Mouse (Mus musculus) hindbrain, embryonic 15.5 days (tissue): ENCODE measurements around the gene Alkbh2. TPM values are rescaled to one million over a fixed set of nuclear protein-coding genes. Genes with fewer than 3 reads are reported as not detected.

Experiments used
- ATAC-seq: fragments of 200-750 bp; cut with Nextera tagmentation; 2 replicates; pipeline ENCODE4 v1.8.0; 2017; ENCODE audit warnings: low read depth, moderate number of reproducible peaks, moderate TSS enrichment; ENCODE audit not compliant: low FRiP score
- H3K27ac ChIP-seq: fragments of 300-500 bp; sonication (generic); replicated peaks from 2 replicates; pipeline ENCODE4 v1.5.1; 2015; ENCODE audit warnings: mild to moderate bottlenecking, inconsistent platforms
- H3K27me3 ChIP-seq: fragments of 300-500 bp; sonication (generic); 2 replicates; pipeline ENCODE4 v1.6.1; 2015; ENCODE audit warnings: control low read depth, inconsistent platforms
- H3K36me3 ChIP-seq: fragments of 300-500 bp; sonication (generic); 2 replicates; pipeline ENCODE4 v1.6.1; 2015; ENCODE audit warnings: control low read depth, inconsistent platforms
- H3K4me1 ChIP-seq: fragments of 300-500 bp; sonication (generic); replicated peaks from 2 replicates; pipeline ENCODE4 v1.6.1; 2015; ENCODE audit warnings: control low read depth, inconsistent platforms
- H3K4me2 ChIP-seq: fragments of 300-500 bp; sonication (generic); 2 replicates; pipeline ENCODE4 v1.6.1; 2015; ENCODE audit warnings: moderate library complexity, mild to moderate bottlenecking, inconsistent platforms
- H3K4me3 ChIP-seq: fragments of 300-500 bp; sonication (generic); 2 replicates; pipeline ENCODE4 v1.5.1; 2015; ENCODE audit warnings: mild to moderate bottlenecking, inconsistent platforms
- H3K9ac ChIP-seq: fragments of 300-500 bp; sonication (generic); 2 replicates; pipeline ENCODE4 v1.6.1; 2015; ENCODE audit warnings: inconsistent platforms
- H3K9me3 ChIP-seq: fragments of 300-500 bp; sonication (generic); 2 replicates; pipeline ENCODE4 v1.6.1; 2016; ENCODE audit warnings: control low read depth, inconsistent platforms
- WGBS: fragments of 180-500 bp; shearing (Covaris S2); methylation state at CpG from one replicate; pipeline ENCODE4 v1.1.7; 2015; 5-methylcytosine and 5-hydroxymethylcytosine counted together
- polyA plus RNA-seq: library from polyadenylated mRNA; unstranded; fragments of >200 nt; fragmentation: Nextera tagmentation; extraction: Ambion mirVana; gene quantifications from 2 replicates; pipeline ENCODE4 v1.2.1, GENCODE M21; 2015

Gene Alkbh2
- polyA plus RNA-seq, 1 experiment from 2014 or later: 7.4 TPM

- H3K9me3 ChIP-seq: no peaks in the 10 kb centered on the region
- H3K4me3 ChIP-seq: no peak overlapping the region
- no peak overlapping the region for H3K27ac ChIP-seq
- no peak for ATAC-seq
- no peaks in the 10 kb centered on the region for H3K4me1 ChIP-seq
- 78% methylated on average over 6 of the region's 6 CpGs for WGBS
- H3K36me3 ChIP-seq: no peaks in the 10 kb centered on the region
- H3K9ac ChIP-seq: no peak overlapping the region
- H3K4me2 ChIP-seq: no peak overlapping the region
- no peaks in the 10 kb centered on the region for H3K27me3 ChIP-seq
These were observed 33.4 kb upstream of the Alkbh2 start for GRCm38 (mm10) chr5:114161424-114161823.

GRCm38 (mm10) chr5:114157236-114157635 is 29.2 kb upstream of the Alkbh2 start:
- Histone ChIP-seq H3K36me3 (no peaks in the 10 kb centered on the region), H3K4me2 (no peak overlapping the region), H3K4me1 (0 out of 2 replicates have a peak, but pooled peaks cover 4% of the 10 kb centered on the region), H3K27ac (no peak overlapping the region), H3K27me3 (no peaks in the 10 kb centered on the region), H3K9ac (no peak overlapping the region), H3K4me3 (no peak overlapping the region), H3K9me3 (no peaks in the 10 kb centered on the region)
- WGBS: 43% methylated on average over 7 of the region's 7 CpGs
- ATAC-seq: no peak

- Histone ChIP-seq H3K36me3 (no peaks in the 10 kb centered on the region), H3K27me3 (no peaks in the 10 kb centered on the region), H3K4me1 (0 out of 2 replicates have a peak, but pooled peaks cover 4% of the 10 kb centered on the region), H3K27ac (no peak overlapping the region), H3K9ac (no peak overlapping the region), H3K9me3 (no peaks in the 10 kb centered on the region), H3K4me3 (no peak overlapping the region), H3K4me2 (no peak overlapping the region)
- WGBS: 62% methylated on average over 9 of the region's 9 CpGs
- no peak for ATAC-seq
These were observed 27.3 kb upstream of the Alkbh2 start for GRCm38 (mm10) chr5:114155168-114155933.

- 92% methylated on average over 5 of the region's 5 CpGs for WGBS
These were observed 26.7 kb upstream of the Alkbh2 start for GRCm38 (mm10) chr5:114154765-114155164.

DNA sequence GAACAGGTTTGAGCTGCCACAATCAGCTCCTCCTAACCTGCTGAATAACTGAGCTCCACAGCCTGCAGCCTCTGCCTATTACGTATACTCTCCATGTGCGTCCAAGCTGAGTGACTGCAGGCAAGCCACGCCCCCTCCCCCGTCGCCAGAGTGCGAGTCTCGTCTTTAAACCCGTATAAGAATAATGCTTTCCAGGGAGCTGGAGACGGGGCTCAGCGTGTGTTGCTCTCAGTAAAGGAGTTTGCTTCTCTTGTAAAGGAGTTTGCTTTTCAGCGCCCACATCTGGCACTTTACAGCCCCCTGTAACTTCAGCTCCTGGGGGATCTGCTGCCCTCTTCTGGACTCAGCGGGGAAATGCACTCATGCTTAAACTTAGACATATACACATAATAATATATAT is 25.5 kb upstream of the Alkbh2 start:
- 0 out of 2 replicates have a peak, but pooled peaks cover 4% of the 10 kb centered on the region for H3K4me1 ChIP-seq
- no peaks in the 10 kb centered on the region for H3K9me3 ChIP-seq
- H3K9ac ChIP-seq: no peak overlapping the region
- H3K4me3 ChIP-seq: peak overlapping the region; percentile 22; the same call in 1 of the 2 replicates
- H3K27ac ChIP-seq: no peak overlapping the region
- H3K27me3 ChIP-seq: no peaks in the 10 kb centered on the region
- H3K36me3 ChIP-seq: no peaks in the 10 kb centered on the region
- WGBS: 4% methylated on average over 12 of the region's 12 CpGs
- H3K4me2 ChIP-seq: peak overlapping the region; percentile 29
- no peak for ATAC-seq

More at GRCm38 (mm10) chr5:114154765-114155164, 26.7 kb upstream of the Alkbh2 start:
- no peaks in the 10 kb centered on the region for H3K9me3 ChIP-seq
- H3K27me3 ChIP-seq: no peaks in the 10 kb centered on the region
- H3K27ac ChIP-seq: no peak overlapping the region
- no peak overlapping the region for H3K4me2 ChIP-seq
- no peak overlapping the region for H3K9ac ChIP-seq
- H3K36me3 ChIP-seq: no peaks in the 10 kb centered on the region
- H3K4me1 ChIP-seq: 0 out of 2 replicates have a peak, but pooled peaks cover 4% of the 10 kb centered on the region
- no peak for ATAC-seq
- no peak overlapping the region for H3K4me3 ChIP-seq

GRCm38 (mm10) chr5:114152359-114153092 is 24.5 kb upstream of the Alkbh2 start:
- ATAC-seq: no peak
- Histone ChIP-seq H3K4me1 (0 out of 2 replicates have a peak, but pooled peaks cover 4% of the 10 kb centered on the region), H3K27ac (no peak overlapping the region), H3K4me3 (no peak overlapping the region), H3K9me3 (no peaks in the 10 kb centered on the region), H3K4me2 (no peak overlapping the region), H3K36me3 (no peaks in the 10 kb centered on the region), H3K27me3 (no peaks in the 10 kb centered on the region), H3K9ac (no peak overlapping the region)
- WGBS: 84% methylated on average over 12 of the region's 12 CpGs

DNA sequence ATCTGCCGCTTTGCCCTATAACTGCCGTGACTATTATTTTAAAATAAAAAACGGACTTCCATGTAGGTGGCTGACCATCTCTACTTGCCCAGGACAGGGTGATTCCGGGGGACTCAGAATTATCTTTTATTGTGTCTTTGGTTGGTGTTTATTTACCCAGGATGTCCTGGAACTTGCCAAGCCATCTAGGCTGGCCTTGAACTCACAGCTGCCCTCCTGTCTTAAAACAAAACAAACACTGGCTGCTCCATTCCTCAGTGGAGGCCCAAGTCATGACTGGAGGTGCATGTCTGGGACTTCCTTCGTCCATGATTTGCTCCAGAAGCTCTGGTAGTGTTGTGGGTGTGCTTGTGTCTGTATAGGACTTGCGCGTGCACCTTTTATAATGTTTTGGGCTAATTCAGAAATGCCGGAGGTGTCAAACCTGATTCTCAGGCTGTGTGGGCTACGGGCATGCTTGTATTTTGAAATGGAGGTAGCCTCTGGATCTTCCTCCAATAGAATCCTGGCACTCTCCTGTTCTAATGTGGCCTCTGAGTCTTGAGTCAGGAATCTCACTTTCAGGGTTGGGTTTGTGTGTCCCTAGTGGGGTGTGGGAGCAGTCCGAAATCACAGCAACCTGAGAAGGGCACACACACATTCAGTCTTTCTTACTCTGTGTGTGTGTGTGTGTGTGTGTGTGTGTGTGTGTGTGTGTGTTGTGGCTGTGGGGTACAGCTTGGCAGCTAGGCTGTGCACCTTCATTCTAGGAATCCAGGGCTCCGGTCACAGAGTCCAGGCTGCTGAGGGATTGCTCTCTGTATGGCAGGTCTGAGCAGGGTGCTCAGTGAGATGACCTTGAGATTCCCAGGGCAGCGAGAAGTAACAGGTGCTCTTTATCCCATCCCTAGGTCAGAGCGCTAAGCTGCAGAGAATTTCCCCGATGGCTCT is 19.3 kb upstream of the Alkbh2 start:
- WGBS: 82% methylated on average over 14 of the region's 14 CpGs
- Histone ChIP-seq H3K27me3 (no peaks in the 10 kb centered on the region), H3K27ac (no peak overlapping the region), H3K9me3 (no peaks in the 10 kb centered on the region), H3K36me3 (no peaks in the 10 kb centered on the region), H3K4me1 (peaks cover 6% of the 10 kb centered on the region; the same call in 1 of the 2 replicates), H3K4me3 (no peak overlapping the region), H3K9ac (no peak overlapping the region), H3K4me2 (no peak overlapping the region)
- no peak for ATAC-seq

DNA sequence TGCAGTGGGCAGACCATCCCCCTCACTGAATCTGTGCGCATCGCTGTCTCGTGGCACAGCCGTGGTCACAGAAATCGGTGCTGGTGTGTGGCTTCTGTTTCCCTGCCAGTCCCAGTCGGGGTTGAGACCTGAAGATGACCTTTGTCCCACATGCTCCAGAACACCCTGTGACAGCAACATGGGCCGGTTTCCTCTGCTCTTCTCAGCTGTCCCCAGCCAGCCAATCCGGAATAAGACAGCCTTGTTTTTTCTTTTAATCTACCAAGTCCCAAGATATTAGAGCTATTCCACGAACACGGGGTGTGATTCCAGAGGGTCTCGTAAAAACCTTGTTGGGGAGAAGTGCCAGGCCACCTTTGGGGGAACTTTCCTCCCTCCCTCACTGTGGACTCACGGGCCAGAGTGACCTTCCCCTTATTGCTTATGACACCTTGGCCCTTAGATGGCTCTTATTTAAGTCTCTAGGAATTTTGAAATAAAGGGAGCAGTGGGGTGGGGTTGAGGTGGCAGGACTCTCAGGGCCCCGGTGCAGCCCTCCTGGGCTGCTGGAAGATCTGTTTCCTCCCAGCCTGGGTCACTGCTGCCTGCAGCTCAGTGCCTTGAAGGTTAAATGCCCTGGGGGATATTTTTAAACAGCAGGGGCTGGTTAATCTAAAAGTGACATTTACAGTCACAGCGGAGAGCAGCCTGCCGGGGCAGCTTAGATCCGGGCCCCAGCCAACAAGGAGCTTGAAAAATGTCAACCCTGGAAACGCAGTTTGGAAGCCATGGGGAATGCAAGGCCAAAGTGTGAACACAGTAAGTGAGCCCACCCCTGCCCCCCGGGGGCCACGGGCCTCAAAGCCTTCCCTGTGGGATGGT is 18.2 kb upstream of the Alkbh2 start, which contains the start of gene Acacb:
TSS of gene Acacb (plus strand) at position 508 of the 861 bp plus-strand sequence.
- H3K9ac ChIP-seq: no peak within 1 kb of the TSS
- H3K27me3 ChIP-seq: no peaks in the 10 kb centered on the region
- H3K4me3 ChIP-seq: no peak within 1 kb of the TSS
- H3K4me2 ChIP-seq: no peak within 1 kb of the TSS
- 44% methylated on average over 19 of the region's 19 CpGs for WGBS
- H3K36me3 ChIP-seq: no peaks in the 10 kb centered on the region
- no peaks in the 10 kb centered on the region for H3K9me3 ChIP-seq
- H3K4me1 ChIP-seq: peaks cover 6% of the 10 kb centered on the region; the same call in 1 of the 2 replicates
- ATAC-seq: no peak
- no peak within 1 kb of the TSS for H3K27ac ChIP-seq

- Histone ChIP-seq H3K4me2 (peak overlapping the region; percentile 30), H3K36me3 (no peaks in the 10 kb centered on the region), H3K9ac (no peak overlapping the region), H3K27ac (peak overlapping the region; percentile 81), H3K4me3 (no peak overlapping the region), H3K9me3 (no peaks in the 10 kb centered on the region), H3K27me3 (no peaks in the 10 kb centered on the region), H3K4me1 (peaks cover 29% of the 10 kb centered on the region)
- ATAC-seq: peak; percentile 87
- WGBS: 10% methylated on average over 9 of the region's 9 CpGs
These were observed 11.2 kb upstream of the Alkbh2 start for GRCm38 (mm10) chr5:114139175-114139574.

GRCm38 (mm10) chr5:114138277-114139164 is 10.5 kb upstream of the Alkbh2 start:
- H3K27ac ChIP-seq: peak overlapping the region; percentile 81
- no peaks in the 10 kb centered on the region for H3K36me3 ChIP-seq
- 0 out of 2 replicates have a peak, but pooled peaks have one; percentile 31 for ATAC-seq
- no peaks in the 10 kb centered on the region for H3K27me3 ChIP-seq
- H3K4me1 ChIP-seq: peaks cover 29% of the 10 kb centered on the region
- H3K9me3 ChIP-seq: no peaks in the 10 kb centered on the region
- H3K9ac ChIP-seq: no peak overlapping the region
- peak overlapping the region; percentile 30 for H3K4me2 ChIP-seq
- H3K4me3 ChIP-seq: no peak overlapping the region
- WGBS: 57% methylated on average over 21 of the region's 21 CpGs
